10 mouse cellular contexts compared by ENCODE assay signal in the genomic region with DNA sequence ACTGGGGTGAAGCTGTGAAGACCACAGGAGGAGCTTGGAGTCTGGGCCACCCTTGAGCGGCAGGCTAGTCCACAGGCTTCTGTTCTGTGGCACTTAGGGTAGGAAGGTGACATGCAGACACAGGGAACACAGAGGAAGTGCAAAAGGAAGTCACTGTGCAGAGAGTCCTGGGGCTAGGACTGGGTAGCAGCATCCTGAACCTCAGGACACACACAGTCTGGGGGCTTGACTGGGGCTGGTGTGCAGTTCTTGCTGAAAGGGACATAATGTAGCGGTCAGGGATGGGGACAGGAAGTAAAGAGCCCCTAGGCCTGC. TPM values are rescaled to one million over a fixed set of nuclear protein-coding genes. Genes with fewer than 3 reads are reported as not detected.
A peak's percentile ranks its signal among the peaks of the same experiment; 100 is the strongest.
DNase-seq lines count a peak whose midpoint lies in the region; ATAC-seq and TF ChIP-seq lines count a peak whose summit lies in the region.
"Had no signal": no experiment of that assay in that cellular context is flagged by ENCODE, and none has a peak within 500 bp of the region (broad histone marks: within the 10 kb centered on the region; RNA-seq: fewer than 3 reads in every experiment).

No protein-coding gene starts in this region.

- no peak for TF ChIP-seq EP300 in stomach, postnatal 0 days (optimal IDR thresholded peaks at IDR 0.05)

- H3K9me3 ChIP-seq in heart, embryonic 13.5 days = no peaks in the 10 kb centered on the region
- no peaks in the 10 kb centered on the region for H3K9me3 ChIP-seq in liver, embryonic 15.5 days (replicated peaks)
- no peaks in the 10 kb centered on the region for H3K9me3 ChIP-seq in stomach, postnatal 0 days (ENCODE audit: control insufficient read depth, low read length)

- H3K27me3 ChIP-seq in heart, embryonic 13.5 days (replicated peaks) = peaks cover 4% of the 10 kb centered on the region; the same call in 1 of the 2 replicates
- no peaks in the 10 kb centered on the region for H3K27me3 ChIP-seq in thymus, adult 2 months (ENCODE audit: control insufficient read depth, insufficient read depth, low read length)
- H3K27me3 ChIP-seq in liver, embryonic 15.5 days = peaks cover 9% of the 10 kb centered on the region; the same call in 1 of the 2 replicates
- H3K27me3 ChIP-seq in stomach, postnatal 0 days (ENCODE audit: control insufficient read depth, insufficient read depth, low read length) = no peaks in the 10 kb centered on the region

- ATAC-seq in heart, embryonic 13.5 days (ENCODE audit: extremely low read depth, insufficient number of reproducible peaks, low FRiP score, low TSS enrichment) = no peak
- no peak for ATAC-seq in liver, embryonic 15.5 days (ENCODE audit: insufficient read depth)
- ATAC-seq in stomach, postnatal 0 days (ENCODE audit: low FRiP score, low TSS enrichment) = no peak

- 65% methylated on average over 2 of the region's 2 CpGs for WGBS in heart, embryonic 13.5 days
- WGBS in thymus, adult 2 months = 50% methylated on average over 2 of the region's 2 CpGs
- WGBS in liver, embryonic 15.5 days (ENCODE audit: insufficient replicate concordance) = 59% methylated on average over 2 of the region's 2 CpGs
- 90% methylated on average over 2 of the region's 2 CpGs for WGBS in stomach, postnatal 0 days

- H3K4me2 ChIP-seq in heart, embryonic 13.5 days = peak overlapping the region; percentile 62
- peak overlapping the region; percentile 61 for H3K4me2 ChIP-seq in liver, embryonic 15.5 days
- peak overlapping the region; percentile 44 for H3K4me2 ChIP-seq in stomach, postnatal 0 days (replicated peaks; ENCODE audit: low read depth)

- no peak for TF ChIP-seq POLR2A in thymus, adult 2 months (IDR thresholded peaks at IDR 0.05; ENCODE audit: control insufficient read depth, extremely low read depth, insufficient read depth, low read length, poor library complexity)

- no peak overlapping the region for H3K27ac ChIP-seq in heart, embryonic 13.5 days (replicated peaks)
- H3K27ac ChIP-seq in thymus, adult 2 months (ENCODE audit: control insufficient read depth, insufficient read depth, low read length) = no peak overlapping the region
- H3K27ac ChIP-seq in liver, embryonic 15.5 days (replicated peaks) = no peak overlapping the region
- no peak overlapping the region for H3K27ac ChIP-seq in stomach, postnatal 0 days (replicated peaks)

- peaks cover 9% of the 10 kb centered on the region for H3K36me3 ChIP-seq in heart, embryonic 13.5 days
- H3K36me3 ChIP-seq in thymus, adult 2 months (ENCODE audit: control insufficient read depth, insufficient read depth, low read length) = no peaks in the 10 kb centered on the region
- H3K36me3 ChIP-seq in liver, embryonic 15.5 days (replicated peaks) = no peaks in the 10 kb centered on the region
- no peaks in the 10 kb centered on the region for H3K36me3 ChIP-seq in stomach, postnatal 0 days (ENCODE audit: control insufficient read depth, insufficient read depth, low read length)

- no peak overlapping the region for H3K9ac ChIP-seq in heart, embryonic 13.5 days
- no peak overlapping the region for H3K9ac ChIP-seq in liver, embryonic 15.5 days
- H3K9ac ChIP-seq in stomach, postnatal 0 days (ENCODE audit: low read length) = no peak overlapping the region

- no peak for TF ChIP-seq CTCF in thymus, adult 2 months (IDR thresholded peaks at IDR 0.05; ENCODE audit: borderline replicate concordance, control insufficient read depth, extremely low read depth, insufficient read depth, low read length, poor library complexity)
- TF ChIP-seq CTCF in stomach, postnatal 0 days (IDR thresholded peaks at IDR 0.05; ENCODE audit: low read depth) = no peak

- no peak for DNase-seq in heart, postnatal 4 days
- no peak for DNase-seq in thymus, adult 2 months
- no peak for DNase-seq in thymus, postnatal 0 days (ENCODE audit: low spot score)
- DNase-seq in stomach, postnatal 0 days (ENCODE audit: low spot score) = no peak
- no peak for DNase-seq in layer of hippocampus, adult 9-10 months (ENCODE audit: low spot score)
- no peak for DNase-seq in ovary, postnatal 10 days (ENCODE audit: low spot score)

- H3K4me3 ChIP-seq in heart, embryonic 13.5 days = peak overlapping the region; percentile 33; the same call in 1 of the 2 replicates
- peak overlapping the region; percentile 47 for H3K4me3 ChIP-seq in thymus, adult 2 months (ENCODE audit: control insufficient read depth, insufficient read depth, low read length)
- H3K4me3 ChIP-seq in liver, embryonic 15.5 days (replicated peaks) = peak overlapping the region; percentile 41
- no peak overlapping the region for H3K4me3 ChIP-seq in stomach, postnatal 0 days (ENCODE audit: low read depth, low read length)

- peaks cover 28% of the 10 kb centered on the region for H3K4me1 ChIP-seq in heart, embryonic 13.5 days
- H3K4me1 ChIP-seq in thymus, adult 2 months (replicated peaks; ENCODE audit: control insufficient read depth, insufficient read depth, low read length) = peaks cover 9% of the 10 kb centered on the region; the same call in 1 of the 2 replicates
- peaks cover 26% of the 10 kb centered on the region for H3K4me1 ChIP-seq in liver, embryonic 15.5 days (replicated peaks)
- H3K4me1 ChIP-seq in stomach, postnatal 0 days (replicated peaks; ENCODE audit: control insufficient read depth, insufficient read depth) = no peaks in the 10 kb centered on the region

RNA-seq across cellular contexts. Expression of gene Tldc1, which starts 22.1 kb away (rescaled TPM):
- 14.3 and 14.6 TPM in 2 replicates for polyA plus RNA-seq in heart, embryonic 13.5 days (2015; fragmentation: Nextera tagmentation; extraction: Ambion mirVana)
- 1 to 10 TPM; 9.0 to 9.2 TPM for total RNA-seq in heart, postnatal 4 days (2021)
- polyA plus RNA-seq in thymus, adult 2 months (2012; rRNA removed) = 13.9 and 14.0 TPM in 2 replicates
- 9.0 and 9.2 TPM in 2 replicates for polyA plus RNA-seq in thymus, postnatal 0 days (2015; fragmentation: Nextera tagmentation; extraction: Ambion mirVana)
- 4.1 and 4.6 TPM in 2 replicates for polyA plus RNA-seq in liver, embryonic 15.5 days (2015; fragmentation: Nextera tagmentation; extraction: Ambion mirVana)
- 9.1 and 10.7 TPM in 2 replicates for polyA plus RNA-seq in stomach, postnatal 0 days (2015; fragmentation: Nextera tagmentation; extraction: Ambion mirVana)

RNA-seq across cellular contexts. Expression of gene Atp2c2, which starts 56.3 kb away (rescaled TPM):
- polyA plus RNA-seq in heart, embryonic 13.5 days (2015; fragmentation: Nextera tagmentation; extraction: Ambion mirVana) = 0.20 and 0.29 TPM in 2 replicates
- total RNA-seq in heart, postnatal 4 days (2021) = not detected
- polyA plus RNA-seq in thymus, adult 2 months (2012; rRNA removed) = 0.16 and 0.19 TPM in 2 replicates
- 0.27 and 0.29 TPM in 2 replicates for polyA plus RNA-seq in thymus, postnatal 0 days (2015; fragmentation: Nextera tagmentation; extraction: Ambion mirVana)
- polyA plus RNA-seq in liver, embryonic 15.5 days (2015; fragmentation: Nextera tagmentation; extraction: Ambion mirVana) = 0.09 and 0.12 TPM in 2 replicates
- polyA plus RNA-seq in stomach, postnatal 0 days (2015; fragmentation: Nextera tagmentation; extraction: Ambion mirVana) = 7.7 and 8.8 TPM in 2 replicates
- total RNA-seq: common myeloid progenitor, adult 5-6 weeks; liver, adult 2 months had no signal
- polyA plus RNA-seq: liver, adult 2 months had no signal
